Mouse (Mus musculus): ENCODE results near the gene Pnpla1. TPM values are rescaled to one million over a fixed set of nuclear protein-coding genes. Genes with fewer than 3 reads are reported as not detected.

Gene Pnpla1
- total and polyA plus RNA-seq, 3 experiments: not detected

DNA sequence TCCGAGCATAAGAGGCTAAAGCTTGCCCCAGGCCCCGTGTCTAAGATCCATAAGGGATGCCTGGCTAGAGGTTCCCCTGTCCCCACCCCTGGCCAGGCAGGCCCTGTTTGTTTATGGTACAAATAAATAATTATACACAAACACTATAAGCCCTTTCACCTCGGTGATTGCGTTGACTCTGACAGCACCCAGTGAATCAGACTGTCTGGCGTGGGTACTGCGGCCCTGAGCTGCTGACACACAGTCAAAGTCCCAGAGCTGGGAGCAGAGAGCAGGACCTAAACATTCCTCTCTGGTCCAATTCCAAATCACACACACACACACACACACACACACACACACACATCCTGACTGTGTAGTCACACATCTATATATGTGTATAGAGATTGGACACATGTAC is 55.7 kb downstream of the Pnpla1 start:
- no peaks in the 10 kb centered on the region for H3K9me3 ChIP-seq (replicated peaks; ENCODE audit: low read length)
- no peak overlapping the region for H3K4me2 ChIP-seq (ENCODE audit: insufficient read depth, low read depth, poor library complexity, severe bottlenecking)
- H3K4me3 ChIP-seq (replicated peaks in 1 of 3; ENCODE audit: low read depth in 2 of 3, low read length in 2 of 3, poor library complexity in 1 of 3): no peak overlapping the region
- no peaks in the 10 kb centered on the region for H3K36me3 ChIP-seq (replicated peaks in 1 of 2; ENCODE audit: control insufficient read depth in 1 of 2, insufficient read depth in 1 of 2, low read length in 1 of 2)
- no peaks in the 10 kb centered on the region for H3K79me2 ChIP-seq (replicated peaks; ENCODE audit: control insufficient read depth, extremely low read depth, insufficient read depth, poor library complexity, severe bottlenecking)
- no peak overlapping the region for H3K9ac ChIP-seq (ENCODE audit: insufficient read depth, low read depth)
- DNase-seq (ENCODE audit: extremely low read depth): no peak
- H3K27me3 ChIP-seq (replicated peaks): no peaks in the 10 kb centered on the region
- H3K27ac ChIP-seq (ENCODE audit: insufficient read depth, low read depth): no peak overlapping the region
- dilution Hi-C loops (cut with MboI; ENCODE audit: extremely low pct_ligation_motif_present, extremely low pct_unique_long_range_greater_than_20kb, low sequenced_read_pairs) (no loop called here), in situ Hi-C loops (cut with MboI; ENCODE audit: low pct_ligation_motif_present, low pct_unique_long_range_greater_than_20kb, low sequenced_read_pairs) (no loop called here)
- TF ChIP-seq SIN3A (IDR thresholded peaks at IDR 0.05; ENCODE audit: low read length): no peak
- TF ChIP-seq CTCF (conservative IDR thresholded peaks at IDR 0.05 in 1 of 2, IDR thresholded peaks at IDR 0.05 in 1 of 2; ENCODE audit: low read depth in 2 of 2, low read length in 2 of 2): no peak
- no peak for TF ChIP-seq POLR2A (IDR thresholded peaks at IDR 0.05; ENCODE audit: low read depth, low read length)
- no peak for TF ChIP-seq HCFC1 (IDR thresholded peaks at IDR 0.05; ENCODE audit: low read depth, low read length)
- TF ChIP-seq ZMIZ1 (IDR thresholded peaks at IDR 0.05; ENCODE audit: low read depth, low read length): no peak
- no peak for TF ChIP-seq JUN (IDR thresholded peaks at IDR 0.05; ENCODE audit: insufficient read depth, low read depth, low read length)
- TF ChIP-seq NRF1 (IDR thresholded peaks at IDR 0.05; ENCODE audit: low read depth, low read length): no peak
- TF ChIP-seq CHD2 (IDR thresholded peaks at IDR 0.05; ENCODE audit: low read length): no peak
- TF ChIP-seq RAD21 (IDR thresholded peaks at IDR 0.05; ENCODE audit: low read depth, low read length): no peak
- no peak for TF ChIP-seq MAZ (IDR thresholded peaks at IDR 0.05; ENCODE audit: low read depth, low read length)
- no peak for TF ChIP-seq RCOR1 (conservative IDR thresholded peaks at IDR 0.05; ENCODE audit: low read depth, low read length)
- TF ChIP-seq NELFE (IDR thresholded peaks at IDR 0.05; ENCODE audit: low read depth, low read length): no peak
- TF ChIP-seq USF2 (conservative IDR thresholded peaks at IDR 0.05; ENCODE audit: low read depth, low read length): no peak
- TF ChIP-seq ELF1 (IDR thresholded peaks at IDR 0.05; ENCODE audit: low read depth, low read length): no peak
- H3K4me1 ChIP-seq (ENCODE audit: control insufficient read depth in 1 of 2, insufficient read depth in 2 of 2): no peaks in the 10 kb centered on the region; a peak in 1 of 4 replicates

DNA sequence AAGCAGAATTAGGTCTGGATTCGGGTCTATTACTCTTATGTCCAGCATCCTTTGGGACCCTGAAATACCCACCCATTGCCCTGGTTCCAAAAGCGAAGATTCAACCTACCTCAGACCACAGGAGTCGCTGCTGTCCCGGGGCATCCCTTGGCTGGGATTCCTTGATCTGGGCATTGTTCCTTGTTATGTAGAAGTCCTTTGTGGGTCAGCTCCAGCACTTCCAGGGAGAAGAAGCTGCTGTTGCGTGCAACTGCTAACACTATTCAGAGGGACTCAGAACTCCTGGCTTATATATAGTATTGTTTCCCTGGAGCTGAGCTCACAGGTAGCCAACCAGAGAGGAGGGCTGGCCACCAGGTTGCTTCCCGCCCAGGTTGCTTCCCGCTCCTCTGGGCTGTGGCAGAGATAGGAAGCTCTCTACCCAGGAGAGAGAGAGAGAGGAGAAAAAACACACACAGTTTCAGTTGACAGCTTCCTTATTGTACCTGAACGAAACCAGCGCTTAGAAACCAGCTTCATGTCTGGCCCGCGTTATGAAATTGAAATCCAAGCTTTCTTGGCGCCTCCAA is 56.9 kb downstream of the Pnpla1 start, which contains the start of gene 4930539E08Rik:
4930539E08Rik (minus strand) TSS at position 265 of the 569 bp plus-strand sequence.
- H3K4me1 ChIP-seq (ENCODE audit: control insufficient read depth in 1 of 2, insufficient read depth in 2 of 2): no peaks in the 10 kb centered on the region; a peak in 1 of 4 replicates
- no peaks in the 10 kb centered on the region for H3K36me3 ChIP-seq (replicated peaks in 1 of 2; ENCODE audit: control insufficient read depth in 1 of 2, insufficient read depth in 1 of 2, low read length in 1 of 2)
- dilution Hi-C loops (cut with MboI; ENCODE audit: extremely low pct_ligation_motif_present, extremely low pct_unique_long_range_greater_than_20kb, low sequenced_read_pairs): no loop called here
- no peak within 1 kb of the TSS for H3K9ac ChIP-seq (ENCODE audit: insufficient read depth, low read depth)
- in situ Hi-C loops (cut with MboI; ENCODE audit: low pct_ligation_motif_present, low pct_unique_long_range_greater_than_20kb, low sequenced_read_pairs): no loop called here
- H3K79me2 ChIP-seq (replicated peaks; ENCODE audit: control insufficient read depth, extremely low read depth, insufficient read depth, poor library complexity, severe bottlenecking): no peaks in the 10 kb centered on the region
- H3K4me2 ChIP-seq (ENCODE audit: insufficient read depth, low read depth, poor library complexity, severe bottlenecking): no peak within 1 kb of the TSS
- no peaks in the 10 kb centered on the region for H3K27me3 ChIP-seq (replicated peaks)
- DNase-seq (ENCODE audit: extremely low read depth): no peak
- no peaks in the 10 kb centered on the region for H3K9me3 ChIP-seq (replicated peaks; ENCODE audit: low read length)
- TF ChIP-seq NELFE (IDR thresholded peaks at IDR 0.05; ENCODE audit: low read depth, low read length) (no peak), NRF1 (IDR thresholded peaks at IDR 0.05; ENCODE audit: low read depth, low read length) (no peak), ELF1 (IDR thresholded peaks at IDR 0.05; ENCODE audit: low read depth, low read length) (no peak)
- H3K4me3 ChIP-seq (replicated peaks in 1 of 3; ENCODE audit: low read depth in 2 of 3, low read length in 2 of 3, poor library complexity in 1 of 3): no peak within 1 kb of the TSS
- no peak within 1 kb of the TSS for H3K27ac ChIP-seq (ENCODE audit: insufficient read depth, low read depth)

All from CH12.LX (cell line).